Mouse (Mus musculus): ENCODE results near the gene Ndnf. TPM values are rescaled to one million over a fixed set of nuclear protein-coding genes. Genes with fewer than 3 reads are reported as not detected.

The Ndnf gene
- polyA plus RNA-seq, 1 experiment from 2014 or later = 10.2 TPM

Other genes starting within 250 kb of the Ndnf start
- gene Tnip3, start 146.3 kb upstream of the Ndnf start, polyA plus RNA-seq (2014; fragmentation: Nextera tagmentation; extraction: Ambion mirVana) = not detected in 2 replicates
- 27.0 and 28.7 TPM in 2 replicates for gene Prdm5, start 107.4 kb downstream of the Ndnf start, polyA plus RNA-seq (2014; fragmentation: Nextera tagmentation; extraction: Ambion mirVana)